Mouse (Mus musculus): Measurements from ENCODE around the gene Larp7. TPM values are rescaled to one million over a fixed set of nuclear protein-coding genes. Genes with fewer than 3 reads are reported as not detected.

Gene Larp7
- polyA plus RNA-seq, 1 experiment = 2.6 TPM

GRCm38 (mm10) chr3:127553720-127554043 lies 533 bp upstream of the Larp7 start:
- Histone ChIP-seq H3K27me3 (replicated peaks; ENCODE audit: control insufficient read depth, insufficient read depth, low read length) (no peaks in the 10 kb centered on the region), H3K4me1 (ENCODE audit: control insufficient read depth, insufficient read depth, low read length) (no peaks in the 10 kb centered on the region; the same call in 1 of the 2 replicates), H3K36me3 (ENCODE audit: control insufficient read depth, insufficient read depth, low read length) (no peaks in the 10 kb centered on the region), H3K27ac (ENCODE audit: insufficient read depth, low read depth, low read length) (no peak overlapping the region), H3K4me3 (ENCODE audit: insufficient read depth, low read depth, low read length) (peak overlapping the region; percentile 95)
- under 1% methylated on average over 4 of the region's 4 CpGs for WGBS
- TF ChIP-seq POLR2A (IDR thresholded peaks at IDR 0.05; ENCODE audit: low read depth, low read length) = no peak
- TF ChIP-seq CTCF (conservative IDR thresholded peaks at IDR 0.05; ENCODE audit: insufficient read depth, insufficient read length, low read depth, low read length) = no peak
- DNase-seq = no peak

GRCm38 (mm10) chr3:127552434-127552972 lies 646 bp downstream of the Larp7 start:
- Histone ChIP-seq H3K36me3 (ENCODE audit: control insufficient read depth, insufficient read depth, low read length) (no peaks in the 10 kb centered on the region), H3K27me3 (replicated peaks; ENCODE audit: control insufficient read depth, insufficient read depth, low read length) (no peaks in the 10 kb centered on the region), H3K4me3 (ENCODE audit: insufficient read depth, low read depth, low read length) (peak overlapping the region; percentile 95), H3K27ac (ENCODE audit: insufficient read depth, low read depth, low read length) (0 out of 2 replicates have a peak overlapping the region, but pooled peaks have one; percentile 66), H3K4me1 (ENCODE audit: control insufficient read depth, insufficient read depth, low read length) (no peaks in the 10 kb centered on the region; the same call in 1 of the 2 replicates)
- TF ChIP-seq CTCF (conservative IDR thresholded peaks at IDR 0.05; ENCODE audit: insufficient read depth, insufficient read length, low read depth, low read length) (no peak), POLR2A (IDR thresholded peaks at IDR 0.05; ENCODE audit: low read depth, low read length) (no peak)
- DNase-seq = no peak
- 2% methylated on average over 13 of the region's 13 CpGs for WGBS

- H3K27me3 ChIP-seq (replicated peaks; ENCODE audit: control insufficient read depth, insufficient read depth, low read length) = no peaks in the 10 kb centered on the region
- no peak overlapping the region for H3K4me3 ChIP-seq (ENCODE audit: insufficient read depth, low read depth, low read length)
- peak; percentile 5 for DNase-seq
- H3K27ac ChIP-seq (ENCODE audit: insufficient read depth, low read depth, low read length) = no peak overlapping the region
- WGBS = 52% methylated on average over 5 of the region's 5 CpGs
- peaks cover 4% of the 10 kb centered on the region for H3K36me3 ChIP-seq (ENCODE audit: control insufficient read depth, insufficient read depth, low read length)
- TF ChIP-seq CTCF (conservative IDR thresholded peaks at IDR 0.05; ENCODE audit: insufficient read depth, insufficient read length, low read depth, low read length) (0 out of 2 replicates have a peak, but pooled peaks have one; percentile 15), POLR2A (IDR thresholded peaks at IDR 0.05; ENCODE audit: low read depth, low read length) (no peak)
- H3K4me1 ChIP-seq (ENCODE audit: control insufficient read depth, insufficient read depth, low read length) = no peaks in the 10 kb centered on the region
Measured at GRCm38 (mm10) chr3:127547882-127548281, 5.3 kb downstream of the Larp7 start.

- WGBS = 54% methylated on average over 5 of the region's 5 CpGs
- H3K36me3 ChIP-seq (ENCODE audit: control insufficient read depth, insufficient read depth, low read length) = peaks cover 4% of the 10 kb centered on the region
Measured at GRCm38 (mm10) chr3:127544610-127545121, 8.5 kb downstream of the Larp7 start.

GRCm38 (mm10) chr3:127543976-127544375 lies 9.2 kb downstream of the Larp7 start:
- TF ChIP-seq POLR2A (IDR thresholded peaks at IDR 0.05; ENCODE audit: low read depth, low read length) = no peak
- TF ChIP-seq CTCF (conservative IDR thresholded peaks at IDR 0.05; ENCODE audit: insufficient read depth, insufficient read length, low read depth, low read length) = no peak
- H3K4me1 ChIP-seq (ENCODE audit: control insufficient read depth, insufficient read depth, low read length) = no peaks in the 10 kb centered on the region
- H3K4me3 ChIP-seq (ENCODE audit: insufficient read depth, low read depth, low read length) = no peak overlapping the region
- no peak overlapping the region for H3K27ac ChIP-seq (ENCODE audit: insufficient read depth, low read depth, low read length)
- H3K36me3 ChIP-seq (ENCODE audit: control insufficient read depth, insufficient read depth, low read length) = peaks cover 4% of the 10 kb centered on the region
- WGBS = 91% methylated on average over 4 of the region's 4 CpGs
- DNase-seq = no peak
- no peaks in the 10 kb centered on the region for H3K27me3 ChIP-seq (replicated peaks; ENCODE audit: control insufficient read depth, insufficient read depth, low read length)

More at GRCm38 (mm10) chr3:127544610-127545121, 8.5 kb downstream of the Larp7 start:
- DNase-seq = no peak
- H3K27ac ChIP-seq (ENCODE audit: insufficient read depth, low read depth, low read length) = no peak overlapping the region
- no peaks in the 10 kb centered on the region for H3K4me1 ChIP-seq (ENCODE audit: control insufficient read depth, insufficient read depth, low read length)
- TF ChIP-seq CTCF (conservative IDR thresholded peaks at IDR 0.05; ENCODE audit: insufficient read depth, insufficient read length, low read depth, low read length) (no peak), POLR2A (IDR thresholded peaks at IDR 0.05; ENCODE audit: low read depth, low read length) (no peak)
- no peaks in the 10 kb centered on the region for H3K27me3 ChIP-seq (replicated peaks; ENCODE audit: control insufficient read depth, insufficient read depth, low read length)
- H3K4me3 ChIP-seq (ENCODE audit: insufficient read depth, low read depth, low read length) = no peak overlapping the region

GRCm38 (mm10) chr3:127539193-127539592 lies 14.0 kb downstream of the Larp7 start:
- no peaks in the 10 kb centered on the region for H3K27me3 ChIP-seq (replicated peaks; ENCODE audit: control insufficient read depth, insufficient read depth, low read length)
- TF ChIP-seq CTCF (conservative IDR thresholded peaks at IDR 0.05; ENCODE audit: insufficient read depth, insufficient read length, low read depth, low read length) = no peak
- no peak for TF ChIP-seq POLR2A (IDR thresholded peaks at IDR 0.05; ENCODE audit: low read depth, low read length)
- 82% methylated on average over 6 of the region's 6 CpGs for WGBS
- no peaks in the 10 kb centered on the region for H3K4me1 ChIP-seq (ENCODE audit: control insufficient read depth, insufficient read depth, low read length)
- DNase-seq = no peak
- peaks cover 1% of the 10 kb centered on the region; the same call in 1 of the 2 replicates for H3K36me3 ChIP-seq (ENCODE audit: control insufficient read depth, insufficient read depth, low read length)
- H3K4me3 ChIP-seq (ENCODE audit: insufficient read depth, low read depth, low read length) = no peak overlapping the region
- no peak overlapping the region for H3K27ac ChIP-seq (ENCODE audit: insufficient read depth, low read depth, low read length)

GRCm38 (mm10) chr3:127530293-127530692 lies 22.9 kb downstream of the Larp7 start:
- Histone ChIP-seq H3K4me3 (ENCODE audit: insufficient read depth, low read depth, low read length) (no peak overlapping the region), H3K36me3 (ENCODE audit: control insufficient read depth, insufficient read depth, low read length) (no peaks in the 10 kb centered on the region), H3K27ac (ENCODE audit: insufficient read depth, low read depth, low read length) (no peak overlapping the region), H3K4me1 (ENCODE audit: control insufficient read depth, insufficient read depth, low read length) (no peaks in the 10 kb centered on the region), H3K27me3 (replicated peaks; ENCODE audit: control insufficient read depth, insufficient read depth, low read length) (no peaks in the 10 kb centered on the region)
- DNase-seq = no peak
- TF ChIP-seq CTCF (conservative IDR thresholded peaks at IDR 0.05; ENCODE audit: insufficient read depth, insufficient read length, low read depth, low read length) = no peak
- TF ChIP-seq POLR2A (IDR thresholded peaks at IDR 0.05; ENCODE audit: low read depth, low read length) = no peak
- 23% methylated on average over 4 of the region's 4 CpGs for WGBS
